Mouse (Mus musculus): ENCODE results near the gene Poldip3. TPM values are rescaled to one million over a fixed set of nuclear protein-coding genes. Genes with fewer than 3 reads are reported as not detected.

Gene Poldip3
- total RNA-seq (2021) = 10 to 100 TPM; 89.7 to 96.8 TPM
- 43.0 and 55.4 TPM in 2 replicates for polyA plus RNA-seq (2012; rRNA removed)
- long read RNA-seq, transcript Poldip3-201 (9 exons, 3,299 nt) = major isoform, 88 of 111 reads
- long read RNA-seq, transcript Poldip3-202 (8 exons, 3,157 nt) = minor isoform, 6 of 111 reads
- long read RNA-seq, partial matches to known transcripts = 14 of 111 reads
- long read RNA-seq, other reads (novel, unspliced or antisense) = 3 of 111 reads

DNA sequence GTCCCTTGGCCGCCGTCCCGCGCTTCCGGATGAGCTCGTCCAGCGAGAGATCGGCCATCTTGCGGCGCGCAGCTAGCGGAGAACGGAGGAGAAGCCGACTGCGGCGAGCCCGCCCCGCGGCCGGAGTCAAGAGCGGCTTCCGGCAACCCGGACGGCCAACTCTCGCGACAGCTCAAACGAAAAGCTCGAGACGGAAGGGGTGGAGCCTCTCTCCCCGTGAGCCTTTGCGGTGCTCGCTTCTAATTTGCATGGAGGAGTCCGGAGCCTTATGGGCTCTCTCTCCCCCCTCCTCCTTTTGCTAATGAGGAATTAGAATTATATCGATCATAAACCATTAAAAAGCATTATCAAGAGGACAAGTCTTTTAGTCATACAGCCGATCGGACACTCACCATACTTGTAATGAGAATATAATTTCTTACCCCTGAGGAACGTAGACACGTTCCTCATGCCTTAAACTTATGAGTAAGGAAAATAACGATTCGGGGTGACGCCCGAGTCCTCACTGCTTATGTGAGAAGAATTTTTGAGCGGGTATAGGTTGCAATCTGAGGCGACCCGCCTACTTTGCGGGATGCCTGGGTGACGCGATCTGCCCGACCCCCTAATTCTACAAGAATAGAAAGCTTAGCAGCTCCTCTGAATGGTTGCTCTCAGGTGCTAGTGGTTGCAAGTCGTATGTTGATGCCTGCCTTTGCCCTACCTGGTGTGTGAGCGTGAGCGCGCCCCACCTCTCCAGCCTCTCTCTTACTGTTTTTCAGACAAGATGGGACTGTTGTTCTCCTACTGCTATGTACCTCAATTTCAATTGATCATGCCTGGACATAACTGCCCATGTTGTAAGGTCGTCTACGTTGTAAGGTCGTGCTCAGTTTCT is at the start of gene Poldip3:
Gene Poldip3, minus strand, starts transcription at position 189 of the 877 bp plus-strand sequence.
- peak; percentile 97 for DNase-seq

DNA sequence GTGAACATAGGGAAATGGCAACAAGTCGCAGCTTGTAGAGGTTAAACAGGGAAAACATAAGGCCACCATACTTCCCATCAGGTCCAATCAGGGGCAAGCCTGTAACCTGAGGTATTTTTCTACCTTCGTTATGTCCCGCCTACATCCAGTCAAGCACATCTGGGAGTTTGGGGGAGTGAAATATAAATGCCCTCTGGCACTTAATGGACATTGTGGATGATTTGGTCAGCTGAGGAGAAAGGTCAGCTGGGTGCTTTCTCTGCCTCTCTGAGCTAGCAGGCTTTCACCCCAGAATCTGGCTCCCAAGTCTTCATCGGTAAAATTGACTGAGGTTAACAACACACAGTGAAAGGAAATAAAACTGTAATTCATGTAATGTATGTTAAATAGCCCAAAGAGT is 44.2 kb upstream of the Poldip3 start:
- DNase-seq = no peak

DNA sequence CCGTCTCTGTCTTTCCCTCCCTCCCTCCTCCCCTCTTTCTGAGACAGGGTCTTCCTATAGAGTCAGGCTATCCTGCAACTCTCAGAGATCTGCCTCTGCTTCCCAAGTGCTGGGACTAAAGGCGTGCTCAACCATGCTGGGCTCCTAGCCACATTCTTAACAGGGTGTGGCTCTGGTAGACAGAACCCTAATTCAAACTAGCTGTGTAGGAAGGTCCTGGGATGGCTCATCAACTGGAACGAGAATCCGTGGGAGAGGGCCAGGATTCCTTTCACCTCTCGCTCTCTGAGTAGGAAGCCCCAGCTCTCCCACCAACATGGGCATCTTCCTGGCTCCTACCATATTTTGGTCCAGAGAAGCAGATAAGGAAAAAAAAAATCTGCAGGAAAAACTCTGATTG is 33.2 kb upstream of the Poldip3 start:
- no peak for DNase-seq

DNA sequence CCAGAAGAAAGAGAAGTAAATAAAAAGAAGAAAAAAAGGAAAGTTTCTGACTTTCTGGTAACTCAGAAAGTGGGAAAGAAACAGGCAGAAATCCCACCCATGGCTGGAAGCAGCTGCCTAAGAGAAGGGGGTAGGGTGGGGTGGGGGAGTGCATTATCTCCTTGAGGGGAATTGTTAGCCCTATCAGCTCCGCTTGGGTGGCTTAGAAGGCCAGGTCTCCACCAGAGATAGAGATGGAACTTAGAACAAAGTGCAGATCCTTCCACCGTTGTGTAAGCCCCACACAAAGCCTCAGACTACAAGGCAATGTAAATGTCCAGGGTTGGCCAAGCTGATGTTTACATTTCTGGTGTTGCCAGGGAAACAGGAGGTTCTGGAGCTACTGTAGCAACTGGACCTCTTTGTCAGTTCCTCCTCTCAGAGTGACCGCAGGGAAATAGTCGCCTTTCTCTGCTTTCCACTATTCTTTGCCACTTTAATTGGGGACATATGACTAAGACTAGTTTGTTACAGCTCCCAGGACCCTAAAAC is 32.7 kb upstream of the Poldip3 start:
- no peak for DNase-seq

DNA sequence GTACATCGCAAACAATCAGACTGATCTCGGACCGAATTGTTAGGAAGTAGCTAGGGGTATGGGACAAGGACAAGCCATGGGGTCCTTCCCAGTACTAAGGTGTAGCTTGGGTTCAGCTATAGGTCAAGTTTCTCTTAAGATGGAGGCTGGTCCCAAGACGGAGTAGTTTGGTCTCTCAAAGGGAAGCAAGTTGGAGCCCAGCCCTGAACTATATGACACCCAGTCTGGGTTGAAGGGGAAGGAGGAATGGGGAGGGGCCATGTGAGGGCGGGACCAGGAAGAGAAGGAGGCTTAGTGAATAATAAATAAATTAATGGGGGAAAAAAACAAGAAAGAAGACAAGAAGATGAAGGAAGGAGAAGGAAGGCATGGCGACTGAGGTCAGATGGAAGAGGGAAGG is 30.8 kb upstream of the Poldip3 start:
- no peak for DNase-seq

DNA sequence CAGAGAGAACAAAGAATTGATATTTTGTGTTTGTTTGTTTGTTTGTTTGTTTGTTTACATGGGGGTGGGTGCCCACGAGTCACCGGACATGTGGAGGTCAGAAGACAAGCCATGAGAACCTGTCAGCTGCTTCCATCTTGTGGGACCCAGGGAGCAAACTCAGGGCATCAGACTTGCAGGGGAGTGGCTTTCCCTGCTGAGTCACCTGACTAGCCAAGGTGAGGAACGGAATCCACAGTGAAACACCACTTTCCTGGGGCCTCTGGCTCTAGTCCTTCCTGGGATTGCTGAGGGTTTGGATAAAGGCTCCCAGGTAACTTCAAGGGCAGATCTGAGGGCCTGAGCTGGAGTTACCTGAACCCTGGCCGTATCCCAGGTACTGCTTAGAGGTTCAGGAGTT is 27.5 kb upstream of the Poldip3 start:
- no peak for DNase-seq

DNA sequence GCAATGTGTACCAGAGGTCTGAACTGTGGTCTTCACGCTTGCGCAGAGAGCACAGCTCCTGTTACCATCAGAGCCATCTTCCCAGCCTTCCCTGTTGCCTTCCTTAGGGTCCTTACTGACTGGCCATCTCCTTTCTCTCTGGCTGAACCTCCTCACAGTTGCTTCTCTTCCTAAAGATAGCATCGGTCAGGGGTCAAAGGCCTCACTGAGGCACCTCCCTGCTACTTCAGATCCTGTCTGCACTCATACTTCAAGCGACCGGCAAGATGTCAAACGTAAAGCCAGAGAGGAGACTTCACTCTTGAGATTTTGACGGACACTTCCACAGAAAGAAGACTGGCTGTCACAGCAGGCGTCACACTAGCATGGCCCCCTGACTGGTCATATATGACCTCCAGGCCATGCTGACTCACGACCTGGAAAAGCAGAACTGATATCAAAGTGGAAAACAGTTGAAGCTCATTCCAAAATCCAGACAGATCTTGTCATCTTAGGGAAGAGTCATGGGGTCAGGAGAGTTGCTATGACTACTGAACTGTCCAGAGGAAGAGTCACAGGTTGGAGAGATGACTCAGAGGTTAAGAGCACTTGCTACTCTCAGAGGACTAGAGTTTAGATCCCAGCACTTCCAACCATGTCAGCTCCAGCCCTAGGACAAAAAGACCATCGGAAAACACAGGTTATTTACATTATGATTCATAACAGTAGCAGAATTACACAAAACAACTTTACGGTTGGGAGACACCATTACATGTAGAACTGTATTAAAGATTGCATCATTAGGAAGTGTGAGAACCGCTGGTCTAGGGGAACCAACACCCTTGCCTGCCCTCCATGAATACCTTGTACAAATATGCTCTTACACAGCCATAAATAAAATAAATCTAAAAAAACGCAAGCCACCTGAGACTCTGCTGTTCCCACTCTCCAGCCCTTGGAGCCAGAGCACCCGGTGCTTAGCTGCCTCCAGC is 25.0 kb upstream of the Poldip3 start:
- DNase-seq = peak; percentile 78

DNA sequence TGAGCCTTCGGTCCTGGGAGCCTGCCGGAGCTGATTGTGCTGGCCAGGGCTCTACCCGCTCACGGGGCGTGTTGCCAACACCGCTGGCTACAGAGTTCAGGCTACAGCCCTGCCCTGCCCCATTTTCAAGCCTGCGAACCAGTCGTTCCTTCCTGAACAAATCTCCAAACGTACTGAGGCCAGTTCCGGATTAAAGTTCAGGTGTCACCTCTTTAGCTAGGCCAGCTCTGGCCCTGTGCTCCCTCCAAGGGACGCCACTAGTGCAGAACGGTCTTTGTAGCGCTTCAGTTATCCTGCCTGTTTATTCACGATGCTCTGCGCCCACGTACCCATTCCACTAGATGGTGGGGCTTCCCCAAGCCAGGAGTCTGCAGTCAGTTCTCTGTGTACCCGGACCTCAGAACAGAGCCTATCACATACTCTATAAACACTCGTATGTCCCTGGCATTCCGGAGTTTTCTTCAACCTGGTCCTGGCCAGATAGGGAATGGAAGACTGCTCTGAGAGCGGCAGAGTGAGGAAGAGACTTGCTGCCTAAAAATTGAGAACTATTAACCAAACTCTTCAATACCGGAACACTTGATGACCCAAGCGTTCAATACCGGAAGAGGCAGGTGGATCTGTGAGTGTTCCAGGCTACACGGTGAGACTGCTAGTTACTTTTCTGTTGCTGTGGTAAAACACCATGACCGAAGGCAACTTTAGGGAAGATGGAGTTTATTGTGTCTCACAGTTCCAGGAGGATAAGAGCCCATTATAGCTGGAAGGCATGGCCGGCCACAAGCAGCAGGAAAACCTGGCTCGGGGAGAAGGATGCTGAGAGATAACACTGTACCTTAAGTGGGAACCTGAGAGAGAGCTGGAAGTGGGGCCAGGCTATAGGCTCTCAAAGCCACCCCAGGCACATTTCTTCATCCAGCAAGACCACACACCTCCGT is 23.6 kb upstream of the Poldip3 start, which contains the start of gene Cyb5r3:
Gene Cyb5r3, minus strand, starts transcription at position 101 of the 938 bp plus-strand sequence.
- no peak for DNase-seq

DNA sequence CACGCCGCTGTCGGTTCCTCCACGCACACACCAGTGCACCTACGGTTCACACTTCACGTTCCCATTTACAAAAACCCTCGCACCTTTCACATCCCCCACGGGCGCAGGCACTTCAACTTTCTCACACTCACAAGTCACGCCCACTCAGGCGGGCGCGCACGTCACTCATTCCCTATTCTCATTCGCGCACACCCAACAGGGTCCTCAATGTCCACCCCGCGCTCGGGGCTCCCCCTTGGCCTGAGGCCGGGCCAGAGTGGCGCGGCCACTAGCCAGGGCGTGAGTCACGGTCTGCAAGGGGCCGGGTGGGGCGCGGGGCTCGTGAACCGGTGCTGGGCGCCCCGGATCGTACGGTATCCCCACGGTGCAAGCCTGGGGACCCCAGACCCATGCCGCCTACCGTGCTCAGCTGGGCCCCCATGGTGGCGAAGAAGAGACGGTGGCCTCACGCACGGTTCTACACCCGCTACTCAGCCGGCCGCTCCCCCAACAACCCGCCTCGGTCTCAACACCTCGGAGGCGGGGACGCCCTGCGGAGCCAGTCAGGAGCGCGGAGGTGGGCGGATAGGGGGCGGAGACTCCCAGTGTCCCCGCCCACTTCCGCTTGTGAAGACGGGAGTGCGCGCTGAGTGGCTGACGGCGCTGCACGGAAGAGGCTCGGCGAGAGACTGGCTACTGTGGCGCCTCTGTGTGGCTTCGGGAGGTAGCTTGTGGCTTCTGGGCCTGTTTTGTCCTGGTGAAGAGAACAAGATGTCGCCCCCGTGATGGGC is 22.7 kb upstream of the Poldip3 start:
- peak; percentile 98 for DNase-seq

DNA sequence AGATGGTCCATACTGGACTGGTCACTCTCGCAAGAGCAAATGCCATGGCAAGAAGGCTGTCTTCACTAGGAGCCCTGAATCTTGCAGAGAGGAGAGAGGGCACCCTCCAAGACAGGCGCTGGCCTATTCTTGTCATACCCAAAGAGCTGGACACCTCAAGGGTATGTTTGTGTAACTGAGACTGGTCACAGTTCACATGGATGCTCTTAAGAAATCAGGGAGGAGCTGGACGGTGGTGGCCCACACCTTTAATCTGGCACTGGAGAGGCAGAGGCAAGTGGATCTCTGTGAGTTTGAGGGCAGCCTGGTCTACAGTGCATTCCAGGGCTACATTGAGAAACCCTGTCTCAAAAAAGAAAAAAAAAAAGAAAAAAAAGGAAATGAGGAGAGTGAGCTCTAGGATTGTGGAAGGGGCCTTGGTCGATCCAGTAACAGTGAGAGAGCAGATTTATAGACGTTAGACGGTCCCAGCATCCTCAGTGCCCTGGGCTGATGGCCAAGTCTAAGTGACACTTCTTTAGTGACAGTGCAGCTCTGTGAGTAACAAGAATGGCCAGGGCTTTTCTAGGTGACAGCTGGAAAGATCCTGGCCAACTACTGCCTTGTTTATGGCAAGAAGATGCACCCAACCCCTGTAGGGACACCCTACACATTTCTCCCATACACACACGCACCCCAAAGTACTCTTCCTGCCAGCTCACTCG is 21.9 kb upstream of the Poldip3 start:
- peak; percentile 81 for DNase-seq

DNA sequence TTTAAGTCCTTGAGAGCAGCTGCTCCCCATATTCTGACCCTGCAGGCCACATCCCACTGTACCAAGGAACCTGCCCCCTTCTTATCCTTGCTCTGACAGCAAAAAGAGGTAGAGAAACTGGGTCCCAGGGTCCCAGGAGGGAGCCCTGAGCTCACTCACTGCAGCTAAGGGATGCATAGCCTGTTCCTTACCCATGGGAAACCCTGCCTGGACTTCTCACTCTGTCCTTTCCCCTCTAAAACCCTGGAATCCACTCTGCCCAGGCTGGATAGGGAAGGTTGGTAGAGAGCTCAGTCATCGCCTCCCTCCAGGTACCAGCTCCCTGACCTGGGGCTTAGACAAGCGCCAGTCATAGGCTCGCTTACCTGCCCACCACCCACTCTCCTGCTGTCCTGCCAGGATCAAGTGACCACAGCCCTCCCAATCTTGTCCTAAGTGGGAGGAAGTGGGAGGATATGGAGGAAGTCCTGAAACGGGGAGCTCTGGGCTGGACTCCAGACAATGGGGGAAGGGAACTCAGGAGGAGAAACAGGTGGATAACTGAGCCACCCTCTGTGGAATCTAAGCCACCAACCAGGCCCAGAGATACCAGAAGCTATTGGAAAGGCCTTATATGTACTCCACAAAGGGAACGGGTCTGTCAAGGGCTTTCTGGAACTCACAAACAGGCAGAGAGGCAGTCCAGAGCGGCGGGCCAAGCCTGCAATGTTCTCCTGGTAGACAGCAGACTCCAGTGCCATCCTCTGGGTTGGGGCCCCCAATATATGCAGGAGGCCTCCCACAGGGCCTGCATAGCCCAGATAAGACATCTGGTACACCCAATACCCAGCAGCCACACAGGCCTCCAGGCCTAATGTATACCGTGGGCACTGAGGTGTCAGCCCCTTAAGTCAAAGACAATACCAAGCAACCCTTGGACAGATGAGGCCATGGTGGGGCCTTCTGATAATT is 20.9 kb upstream of the Poldip3 start:
- DNase-seq = peak; percentile 45

DNA sequence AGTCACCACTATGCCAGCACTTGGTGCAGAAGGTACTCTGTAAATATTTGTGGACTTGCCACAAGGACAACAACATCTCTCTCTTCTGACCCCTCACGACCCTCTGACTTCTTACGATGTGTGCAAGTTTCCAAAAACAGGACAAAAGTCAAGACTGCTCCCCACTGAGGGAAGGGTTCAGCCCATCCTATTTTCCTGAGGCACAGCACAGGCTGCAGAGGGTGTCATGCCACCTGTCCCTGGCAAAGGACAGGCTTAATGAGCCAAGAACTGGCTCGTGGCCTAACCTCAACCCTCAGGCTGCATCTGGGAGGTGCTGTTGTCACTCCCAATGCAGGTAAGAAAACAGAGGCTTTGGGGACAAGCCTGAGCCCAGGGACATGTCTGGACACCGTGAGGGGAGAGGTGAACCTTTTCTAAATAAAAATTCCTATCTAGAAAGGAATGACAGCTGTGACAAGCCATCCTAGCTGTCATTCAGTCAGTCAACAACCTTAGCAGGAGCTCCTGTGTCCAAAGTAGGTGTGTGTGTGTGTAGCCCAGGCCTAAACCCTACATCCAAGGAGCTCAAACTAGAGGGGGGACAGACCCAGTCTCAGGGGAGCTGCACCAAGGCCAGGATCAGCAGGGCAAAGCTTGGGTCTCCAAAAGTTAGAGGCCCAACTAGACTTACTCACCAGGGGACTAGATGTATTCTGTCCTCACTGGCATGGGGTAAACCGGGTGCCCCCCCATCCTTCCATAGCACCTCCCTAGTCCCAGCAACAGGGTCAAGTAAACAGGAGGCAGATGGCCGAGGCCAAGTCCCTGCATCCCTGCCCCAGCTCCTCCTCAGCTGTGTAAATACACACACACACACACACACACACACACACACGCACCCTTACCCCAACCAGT is 19.9 kb upstream of the Poldip3 start:
- no peak for DNase-seq

DNA sequence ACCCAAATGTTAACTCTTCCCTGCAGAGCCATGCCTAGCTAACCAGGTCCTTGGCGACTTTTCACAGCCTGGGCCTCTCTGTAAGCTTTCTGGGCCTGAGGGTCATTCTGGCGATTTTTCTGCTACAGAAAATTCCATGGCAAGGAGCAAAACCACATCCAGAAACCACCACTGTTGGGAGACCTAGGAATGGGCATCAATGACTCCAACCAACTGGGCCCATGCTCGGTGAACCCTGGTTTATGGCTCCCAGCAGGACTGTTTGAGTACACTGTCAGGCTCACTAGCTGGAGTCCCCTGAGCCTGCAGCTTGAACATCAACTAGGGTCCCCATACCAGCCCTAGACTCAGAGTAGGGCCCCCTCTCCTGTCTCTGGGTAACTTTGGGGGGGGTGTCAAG is 19.1 kb upstream of the Poldip3 start:
- no peak for DNase-seq

DNA sequence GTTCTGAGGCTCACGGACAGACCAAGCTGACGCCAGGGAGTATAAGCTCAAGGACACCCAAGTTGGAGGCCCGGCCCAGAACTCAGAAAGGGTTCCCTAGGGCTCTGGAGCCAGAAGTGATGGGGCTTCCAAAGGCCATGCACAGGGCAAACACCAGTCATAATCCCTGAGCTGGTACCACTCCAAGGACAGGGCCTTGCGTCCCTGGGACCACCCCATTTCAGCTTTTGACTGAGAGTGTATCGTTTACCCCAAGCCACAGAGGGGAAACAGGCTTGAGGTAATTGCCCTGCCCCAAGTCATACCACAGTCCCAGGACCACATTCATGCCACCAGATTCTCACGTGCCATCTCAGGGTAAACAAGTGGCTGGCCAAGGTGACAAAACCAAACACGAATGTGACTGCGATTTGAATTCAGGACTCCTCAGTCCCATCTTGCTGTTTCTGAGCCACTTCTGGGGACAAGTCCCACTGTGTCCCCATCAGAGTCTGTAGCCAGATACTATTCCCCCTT is 18.4 kb upstream of the Poldip3 start:
- no peak for DNase-seq

DNA sequence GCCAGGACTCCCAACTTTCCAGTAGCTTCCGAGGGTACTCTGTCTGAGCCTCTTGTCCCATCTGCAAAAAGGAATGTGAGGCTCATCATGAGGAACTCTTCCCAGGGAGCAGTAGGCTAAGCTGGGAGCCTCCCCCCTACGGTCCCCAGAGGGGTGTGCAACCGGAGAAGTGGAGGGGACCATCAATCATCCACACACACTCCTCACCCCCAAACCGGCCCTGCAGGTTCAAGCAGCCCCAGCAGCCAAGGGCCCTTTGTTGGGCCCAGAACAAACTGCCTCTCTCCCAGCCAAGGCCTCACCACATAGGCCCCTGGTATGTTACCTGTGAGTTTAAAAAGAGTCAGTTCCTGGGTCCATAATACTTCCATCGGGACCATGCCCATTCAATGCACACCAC is 17.9 kb upstream of the Poldip3 start:
- DNase-seq = no peak

DNA sequence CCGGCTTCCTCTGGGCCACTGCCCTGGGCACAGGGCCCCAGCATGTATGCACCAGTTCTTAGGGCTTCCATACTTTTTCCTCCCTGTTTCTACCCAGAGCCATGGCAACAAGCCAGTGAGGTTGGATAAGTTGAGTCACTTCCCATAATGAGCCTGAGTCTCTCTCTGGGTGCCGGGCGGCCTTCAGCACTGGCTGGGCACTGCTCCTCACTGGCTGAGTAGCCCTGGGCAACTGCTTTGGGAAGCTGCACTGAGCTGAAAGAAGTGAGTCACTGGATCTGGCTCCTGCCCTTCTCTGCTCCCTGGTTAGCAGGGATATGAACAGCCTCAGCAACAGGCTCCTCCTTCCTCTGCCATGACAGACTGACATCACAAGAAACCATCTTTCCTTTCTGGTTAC is 17.5 kb upstream of the Poldip3 start:
- DNase-seq = peak; percentile 93
